29 mouse cellular contexts compared by ENCODE assay signal in genomic region chr7:132627448-132627847, GRCm38 (mm10). TPM values are rescaled to one million over a fixed set of nuclear protein-coding genes. Genes with fewer than 3 reads are reported as not detected.
DNase-seq lines count a peak whose midpoint lies in the region; ATAC-seq and TF ChIP-seq lines count a peak whose summit lies in the region.
"Had no signal": no experiment of that assay in that cellular context is flagged by ENCODE, and none has a peak within 500 bp of the region (broad histone marks: within the 10 kb centered on the region; RNA-seq: fewer than 3 reads in every experiment).

No protein-coding gene starts in this region.

- H3K9ac ChIP-seq in heart, adult 2 months (ENCODE audit: low read depth, low read length), result no peak overlapping the region
- no peak overlapping the region for H3K9ac ChIP-seq in heart, embryonic 13.5 days
- no peak overlapping the region for H3K9ac ChIP-seq in neural tube, embryonic 15.5 days (replicated peaks)
- H3K9ac ChIP-seq: embryonic facial prominence, embryonic 15.5 days; hindbrain, embryonic 15.5 days; limb, embryonic 13.5 days; liver, embryonic 13.5 days; lung, embryonic 14.5 days; midbrain, embryonic 15.5 days; neural tube, embryonic 13.5 days had no signal

- intact Hi-C loops in heart, adult 2 months (cut with DNase I), result no loop called here
- intact Hi-C loops in left cerebral cortex, postnatal 10 days (cut with DNase I), result no loop called here

- TF ChIP-seq POLR2A in heart, adult 2 months (IDR thresholded peaks at IDR 0.05; ENCODE audit: insufficient read depth, low read depth, low read length), result no peak

- 43% methylated on average over 3 of the region's 3 CpGs for WGBS in heart, adult 2 months
- 43% methylated on average over 3 of the region's 3 CpGs for WGBS in heart, embryonic 13.5 days
- 88% methylated on average over 3 of the region's 3 CpGs for WGBS in neural tube, embryonic 15.5 days

- peaks cover 2% of the 10 kb centered on the region; the same call in 1 of the 2 replicates for H3K4me1 ChIP-seq in heart, adult 2 months (ENCODE audit: control insufficient read depth, insufficient read depth, low read length)
- H3K4me1 ChIP-seq in heart, embryonic 13.5 days, result peaks cover 27% of the 10 kb centered on the region
- 0 out of 2 replicates have a peak, but pooled peaks cover 2% of the 10 kb centered on the region for H3K4me1 ChIP-seq in neural tube, embryonic 15.5 days
- H3K4me1 ChIP-seq: embryonic facial prominence, embryonic 15.5 days; limb, embryonic 13.5 days; liver, embryonic 13.5 days; midbrain, embryonic 15.5 days; neural tube, embryonic 13.5 days had no signal

- peak overlapping the region; percentile 89 for H3K27ac ChIP-seq in heart, adult 2 months
- peak overlapping the region; percentile 82 for H3K27ac ChIP-seq in heart, embryonic 13.5 days (replicated peaks)
- H3K27ac ChIP-seq in neural tube, embryonic 15.5 days (replicated peaks), result no peak overlapping the region
- H3K27ac ChIP-seq: embryonic facial prominence, embryonic 15.5 days; hindbrain, embryonic 15.5 days; layer of hippocampus, adult 2 months; limb, embryonic 13.5 days; liver, embryonic 13.5 days; midbrain, embryonic 15.5 days had no signal

- H3K9me3 ChIP-seq in heart, embryonic 13.5 days, result no peaks in the 10 kb centered on the region
- H3K9me3 ChIP-seq in neural tube, embryonic 15.5 days (replicated peaks), result no peaks in the 10 kb centered on the region
- H3K9me3 ChIP-seq: embryonic facial prominence, embryonic 15.5 days; hindbrain, embryonic 15.5 days; limb, embryonic 13.5 days; liver, embryonic 13.5 days; midbrain, embryonic 15.5 days; neural tube, embryonic 13.5 days had no signal

- DNase-seq in NIH3T3 (ENCODE audit: low read depth), result peak; percentile 31
- peak in 1 of 2 experiments; percentile 33 for DNase-seq in heart, adult 2 months
- DNase-seq in heart, postnatal 4 days, result peak; percentile 39
- no peak for DNase-seq in layer of hippocampus, adult 11-12 months (ENCODE audit: low spot score)
- DNase-seq in left cerebral cortex, postnatal 10 days (ENCODE audit: extremely low spot score in 1 of 2, low spot score in 2 of 2), result no peak
- DNase-seq: adrenal gland, postnatal 36 days; cerebellum, adult 9-10 months; gastrocnemius, postnatal 25 days; kidney, adult 8-10 months; kidney, postnatal 14 days; liver, embryonic 13.5 days; lung, embryonic 14.5 days; lung, postnatal 36 days; thymus, adult 18-20 months; thymus, postnatal 4 days had no signal

- H3K36me3 ChIP-seq in heart, adult 2 months (ENCODE audit: control insufficient read depth, insufficient read depth, low read length), result peaks cover 4% of the 10 kb centered on the region; the same call in 1 of the 2 replicates
- H3K36me3 ChIP-seq in heart, embryonic 13.5 days, result no peaks in the 10 kb centered on the region
- no peaks in the 10 kb centered on the region for H3K36me3 ChIP-seq in neural tube, embryonic 15.5 days
- H3K36me3 ChIP-seq: embryonic facial prominence, embryonic 15.5 days; hindbrain, embryonic 15.5 days; limb, embryonic 13.5 days; liver, embryonic 13.5 days; midbrain, embryonic 15.5 days; neural tube, embryonic 13.5 days had no signal

- H3K4me3 ChIP-seq in heart, adult 2 months, result no peak overlapping the region
- H3K4me3 ChIP-seq in heart, embryonic 13.5 days, result no peak overlapping the region
- no peak overlapping the region for H3K4me3 ChIP-seq in neural tube, embryonic 15.5 days (replicated peaks)
- H3K4me3 ChIP-seq: embryonic facial prominence, embryonic 15.5 days; hindbrain, embryonic 15.5 days; layer of hippocampus, adult 2 months; limb, embryonic 13.5 days; liver, embryonic 13.5 days; midbrain, embryonic 15.5 days; neural tube, embryonic 13.5 days had no signal

- no peaks in the 10 kb centered on the region for H3K27me3 ChIP-seq in heart, adult 2 months (ENCODE audit: control insufficient read depth, insufficient read depth, low read length)
- no peaks in the 10 kb centered on the region for H3K27me3 ChIP-seq in heart, embryonic 13.5 days (replicated peaks)
- no peaks in the 10 kb centered on the region for H3K27me3 ChIP-seq in neural tube, embryonic 15.5 days (replicated peaks)
- H3K27me3 ChIP-seq: embryonic facial prominence, embryonic 15.5 days; hindbrain, embryonic 15.5 days; limb, embryonic 13.5 days; liver, embryonic 13.5 days; midbrain, embryonic 15.5 days; neural tube, embryonic 13.5 days had no signal

- H3K4me2 ChIP-seq in heart, embryonic 13.5 days, result no peak overlapping the region
- H3K4me2 ChIP-seq in neural tube, embryonic 15.5 days, result no peak overlapping the region
- H3K4me2 ChIP-seq: embryonic facial prominence, embryonic 15.5 days; hindbrain, embryonic 15.5 days; limb, embryonic 13.5 days; liver, embryonic 13.5 days; lung, embryonic 14.5 days; midbrain, embryonic 15.5 days; neural tube, embryonic 13.5 days had no signal

- TF ChIP-seq EP300 in heart, adult 2 months (IDR thresholded peaks at IDR 0.05; ENCODE audit: insufficient read depth, low read depth, low read length), result no peak

- no peak for TF ChIP-seq CTCF in heart, adult 2 months (IDR thresholded peaks at IDR 0.05)

- H3K79me2 ChIP-seq in heart, adult 2 months (replicated peaks; ENCODE audit: control insufficient read depth, insufficient read depth, low read length), result no peaks in the 10 kb centered on the region

- no peak for ATAC-seq in heart, embryonic 13.5 days (ENCODE audit: extremely low read depth, insufficient number of reproducible peaks, low FRiP score, low TSS enrichment)
- no peak for ATAC-seq in neural tube, embryonic 15.5 days (ENCODE audit: low FRiP score)
- ATAC-seq: forebrain, embryonic 14.5 days; midbrain, embryonic 15.5 days had no signal

RNA-seq across cellular contexts. Expression of gene Lhpp, which starts 17.0 kb away (rescaled TPM):
- total RNA-seq in heart, adult 2 months (2021), result 10 to 100 TPM; 13.8 to 13.9 TPM
- polyA plus RNA-seq in heart, adult 2 months (2012; rRNA removed), result 22.0 and 26.6 TPM in 2 replicates
- 25.5 and 28.9 TPM in 2 replicates for polyA plus RNA-seq in heart, embryonic 13.5 days (2015; fragmentation: Nextera tagmentation; extraction: Ambion mirVana)
- 10 to 100 TPM; 21.4 to 25.4 TPM for total RNA-seq in heart, postnatal 4 days (2021)
- 41.4 and 46.9 TPM in 2 replicates for polyA plus RNA-seq in neural tube, embryonic 15.5 days (2015; fragmentation: Nextera tagmentation; extraction: Ambion mirVana)
- 10 to 100 TPM; 28.6 to 31.6 TPM for total RNA-seq in left cerebral cortex, postnatal 10 days (2021)

RNA-seq across cellular contexts. Expression of gene Nkx1-2, which starts 28.0 kb away (rescaled TPM):
- not detected for total RNA-seq in heart, adult 2 months (2021)
- not detected in 2 replicates for polyA plus RNA-seq in heart, adult 2 months (2012; rRNA removed)
- 0.09 TPM in 1 of 2 replicates, not detected in the other for polyA plus RNA-seq in heart, embryonic 13.5 days (2015; fragmentation: Nextera tagmentation; extraction: Ambion mirVana)
- not detected for total RNA-seq in heart, postnatal 4 days (2021)
- polyA plus RNA-seq in neural tube, embryonic 15.5 days (2015; fragmentation: Nextera tagmentation; extraction: Ambion mirVana), result 0.11 and 0.46 TPM in 2 replicates
- total RNA-seq in left cerebral cortex, postnatal 10 days (2021), result not detected
- total RNA-seq: adrenal gland, postnatal 36 days; gastrocnemius, postnatal 25 days; hematopoietic stem cell, adult 5-6 weeks; layer of hippocampus, adult 2 months; left cerebral cortex, postnatal 25 days; megakaryocyte-erythroid progenitor cell, adult 5-6 weeks had no signal
- polyA plus RNA-seq: C2C12; embryonic facial prominence, embryonic 15.5 days; forebrain, embryonic 14.5 days; liver, embryonic 13.5 days; lung, embryonic 14.5 days; stomach, embryonic 16.5 days had no signal

RNA-seq across cellular contexts. Expression of gene Oat, which starts 51.2 kb away (rescaled TPM):
- total RNA-seq in heart, adult 2 months (2021), result 100 to 1,000 TPM; 161 to 197 TPM
- 170 and 253 TPM in 2 replicates for polyA plus RNA-seq in heart, adult 2 months (2012; rRNA removed)
- 169 and 184 TPM in 2 replicates for polyA plus RNA-seq in heart, embryonic 13.5 days (2015; fragmentation: Nextera tagmentation; extraction: Ambion mirVana)
- total RNA-seq in heart, postnatal 4 days (2021), result 100 to 1,000 TPM; 153 to 156 TPM
- 105 and 153 TPM in 2 replicates for polyA plus RNA-seq in neural tube, embryonic 15.5 days (2015; fragmentation: Nextera tagmentation; extraction: Ambion mirVana)
- 10 to 100 TPM; 70.8 to 73.0 TPM for total RNA-seq in left cerebral cortex, postnatal 10 days (2021)

Comparison
In these comparisons a context has a peak if more than half of its experiments do, and no peak if none do; other contexts are left out.
1. DNase-seq: peak in NIH3T3 (single experiment) and heart, postnatal 4 days (single experiment); none in layer of hippocampus, adult 11-12 months (single experiment) and left cerebral cortex, postnatal 10 days (0 of 2).